Mouse (Mus musculus): ENCODE results near the gene Lhfpl2.

DNA sequence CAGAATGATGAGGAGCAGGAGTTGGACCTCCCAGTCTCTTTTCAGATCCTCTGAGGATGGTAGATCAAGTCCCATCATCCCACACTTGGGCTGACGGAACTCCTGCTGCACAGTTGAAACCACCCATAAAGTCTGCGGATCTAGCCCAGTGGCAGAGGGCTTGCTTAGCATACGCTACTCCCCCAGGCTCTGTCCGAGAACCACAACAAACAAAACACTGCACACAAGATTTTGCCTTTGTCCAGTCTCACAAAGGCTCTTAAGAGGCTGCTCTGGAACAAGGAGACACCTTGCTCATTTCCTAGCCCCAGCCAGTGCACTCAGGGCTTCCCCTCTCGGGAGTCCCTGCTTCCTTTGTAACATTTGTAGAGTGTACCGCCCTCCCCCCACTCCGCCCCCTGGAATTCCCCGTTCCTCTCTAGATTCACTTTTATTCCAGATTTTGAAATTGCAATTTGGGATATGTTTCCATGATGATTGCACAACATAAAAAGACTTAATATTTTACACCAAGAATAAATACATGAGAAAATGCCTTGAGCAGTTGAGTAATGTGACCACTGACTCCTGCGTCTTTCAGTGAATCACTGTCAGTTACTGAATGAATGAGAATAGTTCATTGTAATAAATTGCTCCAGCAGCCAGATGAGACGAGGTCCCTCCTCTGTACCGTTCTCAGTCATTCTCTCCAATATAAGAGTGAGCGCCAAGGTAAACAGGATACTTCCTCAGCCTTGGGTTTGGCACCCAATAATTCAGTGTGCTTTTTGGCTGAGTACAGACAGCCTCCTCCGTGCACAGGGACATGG lies 74.8 kb downstream of the Lhfpl2 start:
- TF ChIP-seq CTCF (IDR thresholded peaks at IDR 0.05; ENCODE audit: control insufficient read depth, insufficient read depth, insufficient replicate concordance, low read depth, low read length), result no peak
- TF ChIP-seq POLR2A (IDR thresholded peaks at IDR 0.05; ENCODE audit: control insufficient read depth, low read depth, low read length), result no peak

Measured in testis, adult 2 months (tissue).